Mouse (Mus musculus) stomach, embryonic 16.5 days (tissue): ENCODE results near the gene Khdrbs1. TPM values are rescaled to one million over a fixed set of nuclear protein-coding genes. Genes with fewer than 3 reads are reported as not detected.
A peak's percentile ranks its signal among the peaks of the same experiment; 100 is the strongest.
"Not testable (repeated sequence)": the region's sequence is repeated elsewhere in the genome, so short reads cannot be mapped to it uniquely, and the experiment has no call there.

Experiments
- ATAC-seq: fragments of 200-750 bp; cut with Nextera tagmentation; 2 replicates; pipeline ENCODE4 v1.8.0; 2017; ENCODE audit warnings: moderate number of reproducible peaks, moderate TSS enrichment; ENCODE audit not compliant: insufficient read depth, low FRiP score
- H3K27ac ChIP-seq: fragments of 300-500 bp; sonication (generic); 2 replicates; pipeline ENCODE4 v1.5.1; 2014; ENCODE audit warnings: low read length
- H3K27me3 ChIP-seq: fragments of 300-500 bp; sonication (generic); 2 replicates; pipeline ENCODE4 v1.6.1; 2014; ENCODE audit warnings: low read length, control low read depth, mixed read lengths; ENCODE audit not compliant: control insufficient read depth, insufficient read depth
- H3K36me3 ChIP-seq: fragments of 300-500 bp; sonication (generic); 2 replicates; pipeline ENCODE4 v1.6.1; 2014; ENCODE audit warnings: low read length; ENCODE audit not compliant: control insufficient read depth, insufficient read depth
- H3K4me1 ChIP-seq: fragments of 300-500 bp; sonication (generic); 2 replicates; pipeline ENCODE4 v1.6.1; 2014; ENCODE audit warnings: low read length, control low read depth, mixed read lengths; ENCODE audit not compliant: control insufficient read depth, insufficient read depth
- H3K4me2 ChIP-seq: fragments of 300-500 bp; sonication (generic); 2 replicates; pipeline ENCODE4 v1.6.1; 2014; ENCODE audit warnings: low read depth, low read length, mixed read lengths
- H3K4me3 ChIP-seq: fragments of 300-500 bp; sonication (generic); replicated peaks from 2 replicates; pipeline ENCODE4 v1.5.1; 2014; ENCODE audit warnings: mild to moderate bottlenecking, low read length
- H3K9ac ChIP-seq: fragments of 300-500 bp; sonication (generic); 2 replicates; pipeline ENCODE4 v1.6.1; 2014; ENCODE audit warnings: low read length
- H3K9me3 ChIP-seq: fragments of 300-500 bp; sonication (generic); replicated peaks from 2 replicates; pipeline ENCODE4 v1.6.1; 2016; ENCODE audit warnings: low read length, control low read depth; ENCODE audit not compliant: control insufficient read depth
- WGBS: fragments of 180-500 bp; shearing (Covaris S2); extraction: QIAGEN DNeasy Blood & Tissue Kit; methylation state at CpG from one replicate; pipeline ENCODE4 v1.1.7; 2014; 5-methylcytosine and 5-hydroxymethylcytosine counted together
- polyA plus RNA-seq: library from polyadenylated mRNA; unstranded; fragments of >200 nt; fragmentation: Nextera tagmentation; extraction: Ambion mirVana; gene quantifications from 2 replicates; pipeline ENCODE4 v1.2.1, GENCODE M21; 2015

Gene Khdrbs1
- polyA plus RNA-seq, 1 experiment from 2014 or later = 54.5 TPM

- H3K4me3 ChIP-seq = no peak overlapping the region
- H3K36me3 ChIP-seq = no peaks in the 10 kb centered on the region
- H3K9me3 ChIP-seq = no peaks in the 10 kb centered on the region
- no peak overlapping the region for H3K4me2 ChIP-seq
- H3K4me1 ChIP-seq = no peaks in the 10 kb centered on the region
- peak overlapping the region; percentile 29; the same call in 1 of the 2 replicates for H3K27ac ChIP-seq
- H3K9ac ChIP-seq = peak overlapping the region; percentile 34; the same call in 1 of the 2 replicates
- H3K27me3 ChIP-seq = no peaks in the 10 kb centered on the region
- 23% methylated on average over 4 of the region's 4 CpGs for WGBS
- peak; percentile 61 for ATAC-seq
Measured at GRCm38 (mm10) chr4:129781881-129782675, 40.0 kb upstream of the Khdrbs1 start.

DNA sequence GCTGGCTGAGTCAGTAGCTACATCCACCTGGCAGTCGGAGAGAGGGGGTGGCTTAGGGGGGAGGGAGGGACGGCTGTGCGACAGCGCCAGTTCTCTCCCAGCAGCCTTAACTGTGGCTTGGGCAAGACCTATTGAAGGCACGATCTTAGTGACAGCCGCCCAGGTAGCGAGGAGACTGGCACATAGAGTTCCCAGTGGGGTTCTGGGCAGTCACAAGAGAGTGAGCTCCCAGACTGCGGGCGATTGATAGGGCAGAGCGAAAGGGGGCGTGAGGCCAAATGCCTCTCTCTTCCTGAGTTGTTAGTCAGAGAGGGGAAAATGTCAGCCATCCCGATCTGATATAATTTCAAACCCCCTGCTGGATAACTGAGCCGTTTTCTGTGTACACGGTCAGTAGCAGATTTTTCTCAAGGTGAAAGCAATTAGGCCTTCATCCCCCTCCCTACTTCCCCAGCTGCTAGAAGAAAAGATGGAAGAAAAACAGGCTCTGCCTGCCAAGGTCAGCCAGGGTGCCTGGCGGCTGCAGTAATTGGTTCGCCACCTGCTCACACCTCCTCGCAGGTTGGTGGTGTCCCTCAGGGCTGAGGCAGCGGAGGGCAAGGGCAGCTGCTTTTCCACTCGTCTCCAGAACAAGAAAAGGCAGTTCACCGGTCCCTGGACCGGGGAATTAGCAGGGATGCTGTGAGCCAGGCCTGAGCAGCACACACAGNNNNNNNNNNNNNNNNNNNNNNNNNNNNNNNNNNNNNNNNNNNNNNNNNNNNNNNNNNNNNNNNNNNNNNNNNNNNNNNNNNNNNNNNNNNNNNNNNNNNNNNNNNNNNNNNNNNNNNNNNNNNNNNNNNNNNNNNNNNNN, 29.8 kb upstream of the Khdrbs1 start:
- H3K27ac ChIP-seq = no peak overlapping the region
- H3K9me3 ChIP-seq = no peaks in the 10 kb centered on the region
- peak; percentile 66; the same call in 1 of the 2 replicates for ATAC-seq
- no peaks in the 10 kb centered on the region for H3K36me3 ChIP-seq
- H3K9ac ChIP-seq = peak overlapping the region; percentile 62
- H3K4me2 ChIP-seq = peak overlapping the region; percentile 42
- H3K4me3 ChIP-seq = 0 out of 2 replicates have a peak overlapping the region, but pooled peaks have one; percentile 7
- H3K27me3 ChIP-seq = 0 out of 2 replicates have a peak, but pooled peaks cover 3% of the 10 kb centered on the region
- 6% methylated on average over 21 of the region's 21 CpGs for WGBS
- peaks cover 15% of the 10 kb centered on the region for H3K4me1 ChIP-seq

GRCm38 (mm10) chr4:129771314-129771671, 29.2 kb upstream of the Khdrbs1 start:
- Histone ChIP-seq H3K4me3 (0 out of 2 replicates have a peak overlapping the region, but pooled peaks have one; percentile 7), H3K27ac (no peak overlapping the region), H3K4me2 (peak overlapping the region; percentile 42), H3K9me3 (no peaks in the 10 kb centered on the region), H3K9ac (peak overlapping the region; percentile 62), H3K4me1 (peaks cover 15% of the 10 kb centered on the region), H3K27me3 (0 out of 2 replicates have a peak, but pooled peaks cover 3% of the 10 kb centered on the region), H3K36me3 (no peaks in the 10 kb centered on the region)
- ATAC-seq = 0 out of 2 replicates have a peak, but pooled peaks have one; percentile 25
- WGBS = 21% methylated on average over 7 of the region's 7 CpGs

GRCm38 (mm10) chr4:129770600-129770999, 28.5 kb upstream of the Khdrbs1 start:
- Histone ChIP-seq H3K36me3 (no peaks in the 10 kb centered on the region), H3K4me3 (no peak overlapping the region), H3K9ac (no peak overlapping the region), H3K4me2 (no peak overlapping the region), H3K4me1 (peaks cover 15% of the 10 kb centered on the region), H3K27me3 (0 out of 2 replicates have a peak, but pooled peaks cover 3% of the 10 kb centered on the region), H3K9me3 (no peaks in the 10 kb centered on the region), H3K27ac (no peak overlapping the region)
- WGBS = 56% methylated on average over 6 of the region's 6 CpGs
- ATAC-seq = no peak

GRCm38 (mm10) chr4:129768742-129769141, 26.6 kb upstream of the Khdrbs1 start:
- H3K9me3 ChIP-seq, H3K36me3 ChIP-seq, ATAC-seq, H3K27me3 ChIP-seq, H3K4me3 ChIP-seq, H3K4me2 ChIP-seq, H3K27ac ChIP-seq, H3K9ac ChIP-seq: not testable (repeated sequence)
- peaks cover 15% of the 10 kb centered on the region for H3K4me1 ChIP-seq
- 78% methylated on average over 3 of the region's 3 CpGs for WGBS

GRCm38 (mm10) chr4:129767782-129768181, 25.7 kb upstream of the Khdrbs1 start:
- Histone ChIP-seq H3K9ac (no peak overlapping the region), H3K36me3 (no peaks in the 10 kb centered on the region), H3K27ac (no peak overlapping the region), H3K27me3 (0 out of 2 replicates have a peak, but pooled peaks cover 3% of the 10 kb centered on the region), H3K9me3 (no peaks in the 10 kb centered on the region), H3K4me2 (no peak overlapping the region), H3K4me1 (peaks cover 15% of the 10 kb centered on the region), H3K4me3 (no peak overlapping the region)
- no peak for ATAC-seq
- 87% methylated on average over 8 of the region's 8 CpGs for WGBS

DNA sequence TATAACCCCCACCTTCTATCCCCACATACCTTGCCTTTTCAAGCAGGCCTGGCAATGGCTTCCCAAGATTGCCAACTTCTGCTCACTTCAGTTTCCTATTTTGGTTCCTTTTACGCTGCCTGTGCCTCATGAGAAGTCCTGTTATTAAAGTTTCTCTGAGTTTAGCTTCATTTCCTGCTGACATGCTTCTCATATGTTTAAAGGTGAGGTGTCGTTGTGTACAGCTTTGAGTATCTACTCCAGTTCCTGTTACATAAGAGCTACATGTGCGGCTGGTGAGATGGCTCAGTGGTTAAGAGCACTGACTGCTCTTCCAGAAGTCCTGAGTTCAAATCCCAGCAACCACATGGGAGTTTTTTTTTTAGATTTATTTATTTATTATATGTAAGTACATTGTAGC, 23.2 kb upstream of the Khdrbs1 start:
- Histone ChIP-seq H3K4me2 (no peak overlapping the region), H3K4me3 (no peak overlapping the region), H3K9ac (no peak overlapping the region), H3K9me3 (no peaks in the 10 kb centered on the region), H3K36me3 (no peaks in the 10 kb centered on the region), H3K27me3 (no peaks in the 10 kb centered on the region), H3K27ac (no peak overlapping the region), H3K4me1 (no peaks in the 10 kb centered on the region)
- WGBS = 77% methylated on average over 3 of the region's 3 CpGs
- no peak for ATAC-seq

DNA sequence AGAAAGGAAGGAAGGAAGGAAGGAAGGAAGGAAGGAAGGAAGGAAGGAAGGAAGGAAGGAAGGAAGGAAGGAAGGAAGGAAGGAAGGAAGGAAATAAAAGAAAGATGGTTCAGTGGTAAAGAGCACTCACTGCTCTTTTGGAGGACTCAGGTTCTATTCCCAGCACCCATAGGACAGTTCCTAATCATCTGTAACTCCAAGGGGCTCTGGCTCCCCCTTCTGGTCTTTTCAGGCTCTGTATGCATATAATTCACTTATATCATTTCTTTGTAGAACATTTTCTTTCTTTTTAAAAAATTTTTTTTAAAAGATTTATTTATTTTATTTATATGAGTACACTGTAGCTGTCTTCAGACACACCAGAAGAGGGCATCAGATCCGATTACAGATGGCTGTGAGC, 20.4 kb upstream of the Khdrbs1 start:
- not testable (repeated sequence) for H3K9me3 ChIP-seq, ATAC-seq, H3K36me3 ChIP-seq, H3K4me2 ChIP-seq, H3K27me3 ChIP-seq, H3K9ac ChIP-seq, H3K4me1 ChIP-seq, H3K4me3 ChIP-seq, H3K27ac ChIP-seq
- WGBS = 86% methylated on average over 1 of the region's 1 CpGs

GRCm38 (mm10) chr4:129761606-129762005, 19.5 kb upstream of the Khdrbs1 start:
- Histone ChIP-seq H3K9me3 (no peaks in the 10 kb centered on the region), H3K4me2 (no peak overlapping the region), H3K27ac (no peak overlapping the region), H3K4me1 (no peaks in the 10 kb centered on the region), H3K9ac (no peak overlapping the region), H3K4me3 (no peak overlapping the region), H3K36me3 (no peaks in the 10 kb centered on the region), H3K27me3 (no peaks in the 10 kb centered on the region)
- ATAC-seq = no peak
- 89% methylated on average over 12 of the region's 12 CpGs for WGBS
